Mouse (Mus musculus): Measurements from ENCODE around the gene Asah2. TPM values are rescaled to one million over a fixed set of nuclear protein-coding genes. Genes with fewer than 3 reads are reported as not detected.
A peak's percentile ranks its signal among the peaks of the same experiment; 100 is the strongest.
"Not testable (repeated sequence)": the region's sequence is repeated elsewhere in the genome, so short reads cannot be mapped to it uniquely, and the experiment has no call there.

Gene Asah2
- total RNA-seq, 2 experiments from 2014 or later = 2.5 TPM; not detected in 1

- ATAC-seq (replicated peaks; ENCODE audit: low FRiP score, poor library complexity, severe bottlenecking) = no peak
Observed at GRCm38 (mm10) chr19:32104217-32104616, 3.8 kb downstream of the Asah2 start.

DNA sequence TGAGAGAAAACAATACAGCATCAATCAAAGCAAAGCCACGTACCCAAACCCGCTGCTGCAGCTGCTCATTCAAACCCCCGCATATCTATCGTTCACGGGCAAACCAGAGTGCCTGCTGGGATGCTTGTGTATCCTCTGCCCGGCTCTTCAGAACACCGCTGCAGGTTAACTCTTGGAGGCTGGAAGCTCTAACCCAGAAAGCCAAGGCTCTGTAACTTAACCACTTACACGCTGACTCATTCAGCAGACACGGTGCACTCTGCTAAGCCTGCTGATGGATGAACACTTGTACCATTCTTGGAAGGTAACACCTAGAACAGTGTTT is 5.1 kb downstream of the Asah2 start:
- ATAC-seq (replicated peaks; ENCODE audit: low FRiP score, poor library complexity, severe bottlenecking) = no peak

DNA sequence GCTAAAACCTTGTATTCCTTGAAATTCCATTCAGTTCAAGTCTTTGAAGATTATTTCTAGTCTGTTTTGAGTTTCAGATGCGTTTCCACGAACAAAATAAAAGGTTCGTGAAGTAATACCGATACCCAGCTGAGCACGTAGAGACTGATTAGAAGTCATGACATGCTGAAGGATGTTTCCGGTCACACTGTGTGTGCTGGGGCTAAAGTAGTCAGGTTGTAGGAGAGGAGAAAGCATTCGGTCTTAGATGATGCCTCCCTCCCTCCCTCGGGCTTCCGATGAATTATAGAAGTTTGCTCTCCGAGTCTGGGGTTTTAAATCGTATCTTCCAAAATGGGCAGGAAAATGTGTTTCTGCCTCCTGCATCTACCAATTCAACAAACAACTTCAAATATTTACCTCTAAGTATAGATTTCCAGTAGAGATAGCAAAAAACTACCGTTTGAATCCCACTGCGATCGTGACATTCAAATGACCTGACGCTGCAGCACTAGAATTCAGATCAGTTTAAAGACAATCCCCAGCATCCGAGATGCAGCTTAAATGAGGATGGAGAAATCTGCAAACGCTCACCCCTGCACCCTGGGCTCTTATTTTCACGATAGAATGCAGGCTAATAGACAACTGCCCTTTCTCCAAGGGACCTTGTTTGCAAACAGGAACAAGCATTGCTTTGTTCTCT is 5.6 kb downstream of the Asah2 start:
- no peak for ATAC-seq (replicated peaks; ENCODE audit: low FRiP score, poor library complexity, severe bottlenecking)

DNA sequence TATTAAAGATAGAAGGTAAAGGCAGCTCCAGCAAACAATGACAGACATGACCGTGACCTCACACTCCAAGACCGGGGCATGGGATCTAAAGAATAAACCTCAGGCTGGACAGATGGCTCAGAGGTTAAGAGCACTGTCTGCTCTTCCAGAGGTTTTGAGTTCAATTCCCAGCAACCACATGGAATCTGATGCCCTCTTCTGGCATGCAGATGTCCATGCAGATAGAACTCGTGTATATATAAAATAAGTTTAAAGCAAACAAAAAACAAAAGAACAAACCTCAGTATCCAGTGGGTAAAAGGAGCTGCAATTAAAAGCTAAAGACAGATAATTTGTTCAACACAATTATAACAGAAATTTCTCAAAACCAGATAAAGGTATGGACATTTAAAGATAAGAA is 9.4 kb downstream of the Asah2 start:
- ATAC-seq (replicated peaks; ENCODE audit: low FRiP score, poor library complexity, severe bottlenecking) = no peak

DNA sequence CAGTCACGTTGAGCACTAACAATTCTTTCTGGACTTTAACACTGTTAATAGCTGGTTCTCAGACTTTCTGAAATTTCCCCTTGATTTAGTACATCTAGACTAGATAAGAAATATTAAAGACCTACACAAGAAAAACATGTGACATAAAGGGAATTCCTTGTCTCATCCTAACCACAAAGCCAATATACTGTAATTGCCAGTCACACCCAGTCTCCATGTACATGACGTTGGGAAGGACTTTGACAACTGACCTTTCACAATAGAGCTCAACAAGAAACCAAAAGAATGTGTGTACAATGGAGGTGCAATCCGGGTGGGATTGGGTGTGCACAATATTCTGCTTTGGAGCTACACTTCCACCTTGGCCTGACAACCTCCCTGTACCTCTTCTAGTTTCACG is 15.7 kb downstream of the Asah2 start:
- ATAC-seq (replicated peaks; ENCODE audit: low FRiP score, poor library complexity, severe bottlenecking) = no peak

DNA sequence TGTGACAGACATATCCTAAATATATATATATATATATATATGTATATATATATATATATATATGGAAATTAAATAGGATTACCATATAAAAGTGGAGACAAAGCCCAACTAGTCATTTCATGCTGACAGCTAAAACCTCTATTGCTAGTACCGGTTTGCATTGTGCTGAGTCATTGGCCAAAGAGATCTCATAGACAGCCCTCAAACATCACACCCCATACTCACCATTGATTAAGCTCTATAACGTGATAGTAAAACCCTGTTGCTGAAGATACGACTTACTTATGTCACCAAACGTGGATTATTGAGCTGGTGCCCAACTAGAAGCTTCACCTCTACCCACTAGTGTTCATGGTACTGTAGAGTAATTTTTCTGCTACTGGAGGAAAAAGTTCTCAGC is 17.2 kb downstream of the Asah2 start:
- peak; percentile 65; the same call in 1 of the 2 replicates for ATAC-seq (replicated peaks; ENCODE audit: low FRiP score, poor library complexity, severe bottlenecking)

GRCm38 (mm10) chr19:32088570-32088969 is 19.4 kb downstream of the Asah2 start:
- no peak for ATAC-seq (replicated peaks; ENCODE audit: low FRiP score, poor library complexity, severe bottlenecking)

- ATAC-seq (replicated peaks; ENCODE audit: low FRiP score, poor library complexity, severe bottlenecking) = no peak
Observed at GRCm38 (mm10) chr19:32087736-32088470, 20.1 kb downstream of the Asah2 start.

DNA sequence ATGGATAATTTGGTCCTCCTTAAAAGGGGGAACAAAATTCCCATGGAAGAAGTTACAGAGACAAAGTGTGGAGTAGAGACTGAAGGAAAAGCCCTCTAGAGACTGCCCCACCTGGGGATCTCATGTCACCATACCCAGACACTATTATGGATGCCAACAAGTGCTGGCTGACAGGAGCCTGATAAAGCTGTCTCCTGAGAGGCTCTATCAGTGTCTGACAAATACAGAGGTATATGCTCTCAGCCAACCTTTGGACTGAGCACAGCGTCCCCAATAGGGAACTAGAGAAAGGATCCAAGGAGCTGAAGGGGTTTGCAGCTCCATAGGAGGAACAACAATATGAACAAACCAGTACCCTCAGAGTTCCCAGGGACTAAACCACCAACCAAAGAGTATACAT is 23.2 kb downstream of the Asah2 start:
- ATAC-seq (replicated peaks; ENCODE audit: low FRiP score, poor library complexity, severe bottlenecking) = not testable (repeated sequence)

DNA sequence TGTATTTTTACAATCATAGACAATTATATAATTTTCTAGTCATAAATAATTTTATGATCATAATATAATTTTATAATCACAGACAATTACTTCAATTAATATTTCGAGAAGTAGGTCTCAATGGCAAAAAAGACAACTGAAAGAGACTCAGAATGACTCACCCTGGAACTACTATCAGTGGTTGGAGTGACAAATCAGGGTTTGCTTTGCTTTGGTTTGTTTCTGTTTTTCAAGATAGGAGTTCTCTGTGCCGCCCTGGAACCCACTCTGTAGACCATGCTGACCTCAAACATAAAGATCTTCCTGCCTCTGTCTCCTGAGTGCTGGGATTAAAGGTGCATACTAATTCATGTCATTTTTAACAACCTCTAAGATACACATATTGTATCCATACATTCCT is 37.7 kb downstream of the Asah2 start:
- no peak for ATAC-seq (replicated peaks; ENCODE audit: low FRiP score, poor library complexity, severe bottlenecking)

DNA sequence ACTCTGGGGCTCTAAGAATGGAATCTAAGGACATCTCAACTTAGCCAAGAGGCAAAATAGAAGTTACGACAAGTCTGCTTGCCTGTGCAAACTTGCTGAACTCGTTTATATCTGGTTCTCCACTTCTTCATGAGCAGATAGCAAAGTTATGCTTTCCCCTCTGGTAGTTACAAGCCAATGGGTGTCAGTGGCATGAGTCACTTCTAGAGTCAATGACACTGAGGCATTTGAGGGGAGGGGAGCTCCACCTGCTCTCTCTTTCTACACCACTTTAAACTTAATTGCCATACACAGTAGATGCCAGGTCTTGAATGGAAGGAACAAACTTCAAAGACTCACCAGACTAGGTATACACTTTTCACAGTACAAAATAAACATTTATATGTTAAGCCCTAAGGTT is 38.4 kb downstream of the Asah2 start:
- no peak for ATAC-seq (replicated peaks; ENCODE audit: low FRiP score, poor library complexity, severe bottlenecking)

DNA sequence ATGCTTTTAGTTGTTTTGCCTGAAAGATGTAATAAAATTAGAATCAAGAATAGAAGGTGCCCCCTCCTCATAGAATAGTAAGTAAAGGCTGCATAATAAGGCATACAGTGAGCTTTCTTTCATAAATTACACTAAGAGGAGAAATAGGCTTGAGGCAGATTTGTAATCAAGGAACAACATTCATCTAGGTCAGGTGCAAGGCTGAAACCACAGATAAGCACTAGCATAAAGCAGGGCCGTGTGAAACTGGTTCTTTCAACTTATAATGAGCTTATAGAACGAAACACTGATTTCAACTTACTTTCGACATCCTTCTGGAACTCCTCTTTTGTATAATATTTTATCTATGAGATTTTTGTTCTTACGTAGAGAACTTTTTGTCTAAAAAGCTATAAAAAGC is 40.3 kb downstream of the Asah2 start:
- ATAC-seq (replicated peaks; ENCODE audit: low FRiP score, poor library complexity, severe bottlenecking) = no peak

DNA sequence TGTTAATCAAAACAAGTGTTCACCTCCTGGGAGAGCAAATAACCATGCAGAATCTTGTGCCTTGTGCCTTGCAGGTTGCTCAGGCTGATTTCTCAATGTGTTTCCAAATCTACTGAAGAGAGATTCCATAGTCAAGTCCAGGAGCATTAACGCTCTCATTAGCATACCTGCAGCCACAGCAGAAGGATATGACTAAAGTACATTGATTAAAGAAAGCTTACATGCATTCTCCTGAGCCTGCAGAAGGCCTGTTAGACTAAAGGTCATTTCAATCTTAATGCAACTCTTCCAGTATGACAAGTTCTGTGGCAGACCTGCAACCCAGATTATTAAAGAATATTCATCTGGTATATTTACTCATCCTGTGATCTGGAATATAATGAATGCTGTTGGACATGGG is 46.7 kb downstream of the Asah2 start:
- no peak for ATAC-seq (replicated peaks; ENCODE audit: low FRiP score, poor library complexity, severe bottlenecking)

- no peak for ATAC-seq (replicated peaks; ENCODE audit: low FRiP score, poor library complexity, severe bottlenecking)
Observed at GRCm38 (mm10) chr19:32056252-32056651, 51.8 kb downstream of the Asah2 start.

DNA sequence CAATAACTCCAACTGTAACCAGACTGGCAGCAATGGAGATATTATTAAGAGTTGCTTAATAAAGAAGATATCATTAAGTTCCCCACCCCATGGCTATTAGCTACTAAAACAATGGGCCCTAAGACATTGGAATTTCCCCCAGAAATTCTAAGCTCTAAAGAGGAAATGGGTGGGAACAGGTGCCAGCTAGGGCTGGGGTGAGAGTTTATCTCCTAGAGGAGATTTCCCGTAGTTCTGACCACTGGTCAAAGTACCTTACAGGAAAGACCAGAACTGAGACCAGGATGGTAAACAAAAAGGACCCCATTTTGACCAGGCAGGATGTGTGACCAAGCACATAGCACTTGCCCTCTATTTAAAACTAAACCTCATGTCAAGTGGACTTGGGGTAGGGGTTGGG is 52.3 kb downstream of the Asah2 start:
- no peak for ATAC-seq (replicated peaks; ENCODE audit: low FRiP score, poor library complexity, severe bottlenecking)

GRCm38 (mm10) chr19:32051251-32051650 is 56.8 kb downstream of the Asah2 start:
- ATAC-seq (replicated peaks; ENCODE audit: low FRiP score, poor library complexity, severe bottlenecking) = no peak

- no peak for ATAC-seq (replicated peaks; ENCODE audit: low FRiP score, poor library complexity, severe bottlenecking)
Observed at GRCm38 (mm10) chr19:32032881-32033280, 75.1 kb downstream of the Asah2 start.

- peak; percentile 67 for ATAC-seq (replicated peaks; ENCODE audit: low FRiP score, poor library complexity, severe bottlenecking)
Observed at GRCm38 (mm10) chr19:32030430-32030829, 77.6 kb downstream of the Asah2 start.

- no peak for ATAC-seq (replicated peaks; ENCODE audit: low FRiP score, poor library complexity, severe bottlenecking)
Observed at GRCm38 (mm10) chr19:32025443-32025842, 82.6 kb downstream of the Asah2 start.

GRCm38 (mm10) chr19:32019722-32020121 is 88.3 kb downstream of the Asah2 start:
- no peak for ATAC-seq (replicated peaks; ENCODE audit: low FRiP score, poor library complexity, severe bottlenecking)

GRCm38 (mm10) chr19:32018585-32018984 is 89.4 kb downstream of the Asah2 start:
- no peak for ATAC-seq (replicated peaks; ENCODE audit: low FRiP score, poor library complexity, severe bottlenecking)

DNA sequence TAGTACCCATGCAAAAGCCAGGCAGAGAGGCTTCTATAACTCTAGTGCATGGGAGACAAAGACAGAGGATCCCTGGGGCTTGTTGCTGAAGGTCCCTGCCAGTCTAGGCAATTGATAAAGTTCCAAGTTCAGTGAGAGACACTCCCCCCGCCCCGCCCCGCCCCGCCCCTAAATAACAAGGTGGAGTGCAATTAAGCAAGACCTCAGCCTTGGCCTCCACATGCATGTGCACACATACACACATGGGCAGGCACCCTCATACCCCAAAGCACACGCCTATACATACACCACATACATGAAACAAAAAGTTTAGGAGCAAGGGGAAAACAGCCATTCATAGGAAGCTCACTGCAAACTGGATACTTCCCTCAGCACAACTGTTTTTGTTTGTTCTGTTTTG is 90.0 kb downstream of the Asah2 start:
- ATAC-seq (replicated peaks; ENCODE audit: low FRiP score, poor library complexity, severe bottlenecking) = no peak
